Mouse (Mus musculus): ENCODE results near the gene Tsen54. TPM values are rescaled to one million over a fixed set of nuclear protein-coding genes. Genes with fewer than 3 reads are reported as not detected.

Gene Tsen54
- polyA plus RNA-seq, 1 experiment from 2014 or later = 40.3 TPM

DNA sequence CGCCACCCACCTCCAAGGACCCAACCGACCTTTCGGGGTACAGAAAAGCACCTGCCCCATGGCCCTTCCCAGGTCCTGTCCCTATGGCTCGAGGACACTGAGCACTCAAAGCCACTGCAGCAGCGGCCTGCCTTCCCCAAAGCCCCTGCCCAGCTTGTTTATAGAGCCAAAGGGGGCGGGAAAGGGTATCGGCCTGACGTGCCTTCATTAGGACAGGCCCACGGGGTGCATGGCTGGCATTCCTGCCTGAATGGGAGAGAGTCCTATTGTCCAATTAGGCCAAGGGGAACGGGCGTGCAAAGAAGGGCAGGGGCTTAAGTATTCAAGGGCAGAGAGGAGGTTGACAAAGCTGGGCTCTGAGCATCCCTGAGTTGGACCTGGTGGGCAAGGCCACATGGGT lies 6.6 kb upstream of the Tsen54 start:
- H3K4me3 ChIP-seq = peak overlapping the region; percentile 9; the same call in 1 of the 2 replicates
- no peaks in the 10 kb centered on the region for H3K9me3 ChIP-seq
- 72% methylated on average over 11 of the region's 11 CpGs for WGBS
- H3K36me3 ChIP-seq (replicated peaks) = peaks cover 90% of the 10 kb centered on the region
- H3K27ac ChIP-seq (replicated peaks) = 0 out of 2 replicates have a peak overlapping the region, but pooled peaks have one; percentile 41
- H3K27me3 ChIP-seq (replicated peaks; ENCODE audit: low read depth, poor library complexity, severe bottlenecking) = no peaks in the 10 kb centered on the region
- no peak for DNase-seq (ENCODE audit: low spot score)
- peaks cover 63% of the 10 kb centered on the region for H3K4me1 ChIP-seq

GRCm38 (mm10) chr11:115808696-115809310 lies 5.7 kb upstream of the Tsen54 start:
- DNase-seq (ENCODE audit: low spot score) = no peak
- Histone ChIP-seq H3K9me3 (no peaks in the 10 kb centered on the region), H3K27me3 (replicated peaks; ENCODE audit: low read depth, poor library complexity, severe bottlenecking) (no peaks in the 10 kb centered on the region), H3K4me3 (peak overlapping the region; percentile 74; the same call in 1 of the 2 replicates), H3K27ac (replicated peaks) (peak overlapping the region; percentile 66), H3K36me3 (replicated peaks) (peaks cover 82% of the 10 kb centered on the region), H3K4me1 (peaks cover 64% of the 10 kb centered on the region)
- WGBS = 69% methylated on average over 10 of the region's 10 CpGs

- H3K36me3 ChIP-seq (replicated peaks) = peaks cover 76% of the 10 kb centered on the region
- H3K27me3 ChIP-seq (replicated peaks; ENCODE audit: low read depth, poor library complexity, severe bottlenecking) = no peaks in the 10 kb centered on the region
- 60% methylated on average over 8 of the region's 8 CpGs for WGBS
- no peak for DNase-seq (ENCODE audit: low spot score)
- H3K4me3 ChIP-seq = peak overlapping the region; percentile 74; the same call in 1 of the 2 replicates
- H3K27ac ChIP-seq (replicated peaks) = peak overlapping the region; percentile 66
- peaks cover 69% of the 10 kb centered on the region for H3K4me1 ChIP-seq
- no peaks in the 10 kb centered on the region for H3K9me3 ChIP-seq
Measured at GRCm38 (mm10) chr11:115809311-115809781, 5.2 kb upstream of the Tsen54 start.

DNA sequence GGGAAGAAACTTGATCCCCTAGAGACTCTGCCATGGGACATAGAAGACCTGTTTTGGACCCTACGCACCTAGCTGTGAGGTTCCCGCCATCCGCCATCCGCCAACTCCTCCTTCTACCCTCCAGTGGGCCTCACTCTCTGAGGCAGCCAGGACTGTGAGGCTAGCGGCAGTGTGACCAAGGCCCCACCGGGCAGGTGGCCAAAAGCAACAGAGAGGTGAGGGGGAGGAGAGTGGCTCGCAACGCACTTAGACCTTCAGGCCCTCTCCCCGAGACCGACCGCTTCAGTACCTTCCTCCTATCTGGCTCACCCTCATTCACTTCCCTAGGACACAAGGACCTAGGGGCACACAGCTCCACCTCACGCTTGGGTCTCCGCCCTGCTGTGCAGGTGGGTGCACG lies 4.1 kb upstream of the Tsen54 start:
- Histone ChIP-seq H3K9me3 (no peaks in the 10 kb centered on the region), H3K36me3 (replicated peaks) (peaks cover 66% of the 10 kb centered on the region), H3K4me1 (peaks cover 77% of the 10 kb centered on the region), H3K27ac (replicated peaks) (peak overlapping the region; percentile 44), H3K27me3 (replicated peaks; ENCODE audit: low read depth, poor library complexity, severe bottlenecking) (no peaks in the 10 kb centered on the region), H3K4me3 (peak overlapping the region; percentile 74; the same call in 1 of the 2 replicates)
- WGBS = 92% methylated on average over 14 of the region's 14 CpGs
- DNase-seq (ENCODE audit: low spot score) = no peak

- H3K27me3 ChIP-seq (replicated peaks; ENCODE audit: low read depth, poor library complexity, severe bottlenecking) = no peaks in the 10 kb centered on the region
- H3K27ac ChIP-seq (replicated peaks) = no peak overlapping the region
- H3K9me3 ChIP-seq = no peaks in the 10 kb centered on the region
- no peak for DNase-seq (ENCODE audit: low spot score)
- 82% methylated on average over 20 of the region's 20 CpGs for WGBS
- H3K4me3 ChIP-seq = peak overlapping the region; percentile 74
- peaks cover 56% of the 10 kb centered on the region for H3K36me3 ChIP-seq (replicated peaks)
- H3K4me1 ChIP-seq = peaks cover 85% of the 10 kb centered on the region
Measured at GRCm38 (mm10) chr11:115811381-115812093, 3.0 kb upstream of the Tsen54 start.

- peak overlapping the region; percentile 88 for H3K27ac ChIP-seq (replicated peaks)
Measured at GRCm38 (mm10) chr11:115812095-115812494, 2.4 kb upstream of the Tsen54 start.

DNA sequence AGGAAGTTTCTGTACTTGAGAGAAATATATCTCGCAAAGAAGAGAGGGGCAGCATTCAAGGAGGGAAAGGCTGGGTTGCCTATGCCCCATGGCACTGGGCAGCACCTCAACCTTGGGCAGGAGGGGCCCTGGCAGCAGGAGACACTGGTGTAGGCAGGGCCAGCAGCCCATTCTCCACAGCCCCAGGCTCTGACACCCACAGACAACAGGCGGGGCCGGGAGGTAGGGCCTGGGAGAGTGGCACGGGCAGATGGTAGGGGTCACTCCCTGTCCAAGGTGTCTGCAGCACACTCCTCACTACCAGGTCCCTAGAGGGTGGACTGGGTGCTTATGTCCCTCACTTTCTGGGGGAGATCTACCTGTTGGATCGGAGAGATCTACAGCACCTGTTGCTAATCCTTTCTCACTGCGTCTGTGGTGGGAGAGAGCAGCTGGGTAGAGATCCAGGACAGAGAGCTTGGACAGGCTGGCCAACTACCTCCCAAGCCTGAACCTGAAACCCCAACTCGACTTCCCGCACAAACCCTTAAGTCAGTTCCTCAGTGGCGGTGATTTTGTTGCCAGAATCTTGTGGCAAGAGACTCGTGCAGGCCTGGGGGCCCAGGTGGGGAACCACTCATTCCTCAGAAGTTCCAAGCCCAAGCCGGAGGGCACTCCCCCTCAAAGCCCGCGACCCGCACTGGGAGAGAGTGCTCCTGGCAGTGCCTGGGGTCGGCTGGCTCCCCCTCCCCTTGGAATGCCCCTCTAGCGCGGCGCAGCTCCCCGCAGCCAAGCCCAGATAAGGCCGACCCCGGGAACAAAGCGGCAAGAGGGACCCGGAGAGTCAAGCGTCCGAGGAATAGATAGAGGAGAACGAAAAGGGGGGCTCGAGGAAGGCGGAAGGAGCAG lies 1.7 kb upstream of the Tsen54 start:
- Histone ChIP-seq H3K36me3 (replicated peaks) (peaks cover 53% of the 10 kb centered on the region), H3K27ac (replicated peaks) (peak overlapping the region; percentile 88), H3K27me3 (replicated peaks; ENCODE audit: low read depth, poor library complexity, severe bottlenecking) (no peaks in the 10 kb centered on the region), H3K9me3 (no peaks in the 10 kb centered on the region), H3K4me3 (peak overlapping the region; percentile 74), H3K4me1 (peaks cover 75% of the 10 kb centered on the region)
- DNase-seq (ENCODE audit: low spot score) = peak; percentile 73
- WGBS = 3% methylated on average over 28 of the region's 28 CpGs

More at GRCm38 (mm10) chr11:115812095-115812494, 2.4 kb upstream of the Tsen54 start:
- H3K9me3 ChIP-seq = no peaks in the 10 kb centered on the region
- peak overlapping the region; percentile 74 for H3K4me3 ChIP-seq
- H3K4me1 ChIP-seq = peaks cover 82% of the 10 kb centered on the region
- peaks cover 54% of the 10 kb centered on the region for H3K36me3 ChIP-seq (replicated peaks)
- no peak for DNase-seq (ENCODE audit: low spot score)
- H3K27me3 ChIP-seq (replicated peaks; ENCODE audit: low read depth, poor library complexity, severe bottlenecking) = no peaks in the 10 kb centered on the region
- whole genome bisulfite sequencing = 48% methylated on average over 7 of the region's 7 CpGs

GRCm38 (mm10) chr11:115813507-115814296 lies 822 bp upstream of the Tsen54 start, which contains the start of gene Caskin2:
TSS of gene Caskin2 (minus strand) at chr11:115813639.
- Histone ChIP-seq H3K27ac (replicated peaks) (peak within 1 kb of the TSS; percentile 88), H3K27me3 (replicated peaks; ENCODE audit: low read depth, poor library complexity, severe bottlenecking) (no peaks in the 10 kb centered on the region), H3K4me1 (peaks cover 66% of the 10 kb centered on the region), H3K4me3 (peak within 1 kb of the TSS; percentile 74), H3K36me3 (replicated peaks) (peaks cover 51% of the 10 kb centered on the region), H3K9me3 (no peaks in the 10 kb centered on the region)
- peak; percentile 100 for DNase-seq (ENCODE audit: low spot score)
- under 1% methylated on average over 44 of the region's 44 CpGs for WGBS

DNA sequence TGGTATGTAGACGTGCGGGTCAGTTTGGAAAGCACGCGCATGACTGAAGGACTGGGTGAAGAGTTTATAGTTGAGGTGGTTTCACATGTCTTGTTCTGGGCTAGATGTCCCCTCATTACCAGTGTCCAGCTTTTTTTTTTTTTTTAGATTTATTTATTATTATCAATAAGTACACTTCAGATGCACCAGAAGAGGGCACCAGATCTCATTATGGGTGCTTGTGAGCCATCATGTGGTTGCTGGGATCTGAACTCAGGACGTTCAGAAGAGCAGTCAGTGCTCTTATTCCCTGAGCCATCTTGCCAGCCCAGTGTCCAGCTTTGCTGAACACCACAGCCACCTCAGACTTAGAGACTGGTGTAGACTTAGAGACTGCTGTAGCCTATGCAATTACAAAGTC lies 2.8 kb downstream of the Tsen54 start:
- no peak for DNase-seq (ENCODE audit: low spot score)
- Histone ChIP-seq H3K4me3 (no peak overlapping the region), H3K27ac (replicated peaks) (no peak overlapping the region), H3K27me3 (replicated peaks; ENCODE audit: low read depth, poor library complexity, severe bottlenecking) (peaks cover 3% of the 10 kb centered on the region), H3K9me3 (no peaks in the 10 kb centered on the region), H3K36me3 (replicated peaks) (peaks cover 51% of the 10 kb centered on the region), H3K4me1 (peaks cover 30% of the 10 kb centered on the region)
- 90% methylated on average over 5 of the region's 5 CpGs for WGBS

- no peak for DNase-seq (ENCODE audit: low spot score)
- Histone ChIP-seq H3K27me3 (replicated peaks; ENCODE audit: low read depth, poor library complexity, severe bottlenecking) (peaks cover 31% of the 10 kb centered on the region), H3K4me3 (no peak overlapping the region), H3K36me3 (replicated peaks) (peaks cover 57% of the 10 kb centered on the region), H3K27ac (replicated peaks) (no peak overlapping the region), H3K9me3 (no peaks in the 10 kb centered on the region), H3K4me1 (peaks cover 33% of the 10 kb centered on the region)
- WGBS = 89% methylated on average over 16 of the region's 16 CpGs
Measured at GRCm38 (mm10) chr11:115819915-115820623, 5.5 kb downstream of the Tsen54 start.

DNA sequence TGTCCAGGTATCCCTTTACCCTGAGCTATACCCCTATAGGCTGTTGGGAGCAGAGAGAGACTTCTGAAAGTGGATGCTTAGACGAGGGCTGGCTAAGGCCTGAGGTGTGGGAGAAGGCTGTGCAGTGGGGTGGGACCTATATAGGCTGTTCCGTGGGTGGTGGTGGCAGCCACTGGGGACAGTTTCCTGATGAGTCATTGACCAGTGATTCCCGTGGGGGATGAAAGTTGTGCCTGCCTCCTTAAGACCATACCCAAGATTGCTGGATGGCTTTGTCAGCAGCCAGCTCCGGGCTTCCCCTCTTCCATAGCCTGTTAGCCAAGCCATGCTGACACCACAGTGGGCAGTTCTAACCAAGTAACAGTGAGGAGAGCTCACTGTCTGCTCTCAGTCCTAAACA lies 6.5 kb downstream of the Tsen54 start:
- Histone ChIP-seq H3K4me3 (no peak overlapping the region), H3K36me3 (replicated peaks) (peaks cover 57% of the 10 kb centered on the region), H3K27ac (replicated peaks) (no peak overlapping the region), H3K4me1 (peaks cover 24% of the 10 kb centered on the region), H3K9me3 (no peaks in the 10 kb centered on the region), H3K27me3 (replicated peaks; ENCODE audit: low read depth, poor library complexity, severe bottlenecking) (peaks cover 40% of the 10 kb centered on the region)
- WGBS = 80% methylated on average over 4 of the region's 4 CpGs
- DNase-seq (ENCODE audit: low spot score) = no peak

All from embryonic facial prominence, embryonic 10.5 days (tissue).